Mouse (Mus musculus): ENCODE data around the gene Hps4. TPM values are rescaled to one million over a fixed set of nuclear protein-coding genes. Genes with fewer than 3 reads are reported as not detected.

Gene Hps4
- polyA plus RNA-seq, 1 experiment from 2014 or later = 35.4 TPM

DNA sequence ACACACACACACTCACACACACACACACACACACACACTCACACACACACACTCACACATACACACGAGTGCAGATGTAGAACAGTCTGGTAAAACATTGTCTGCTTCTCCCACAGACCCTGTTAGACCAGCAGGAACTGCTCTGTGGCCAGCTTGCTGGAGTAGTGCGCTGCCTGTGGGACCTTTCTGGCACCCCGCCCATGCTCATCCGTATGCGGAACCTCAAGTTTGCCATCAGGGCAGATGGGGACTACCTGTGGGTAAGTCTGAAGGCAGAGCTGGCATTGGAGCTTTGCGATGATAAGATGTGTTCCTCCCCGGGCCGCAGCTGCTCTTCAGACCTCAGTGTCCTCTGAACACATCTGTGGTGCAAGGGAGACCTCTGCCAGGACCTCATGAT lies 6.3 kb downstream of the Hps4 start:
- no peaks in the 10 kb centered on the region for H3K27me3 ChIP-seq (ENCODE audit: control insufficient read depth, insufficient read depth, low read length)
- H3K9ac ChIP-seq (ENCODE audit: low read depth, low read length) = no peak overlapping the region
- no peak overlapping the region for H3K4me3 ChIP-seq (ENCODE audit: low read length)
- no peak overlapping the region for H3K27ac ChIP-seq (ENCODE audit: low read depth, low read length)
- H3K4me1 ChIP-seq (ENCODE audit: control insufficient read depth, insufficient read depth, low read length) = no peaks in the 10 kb centered on the region
- H3K4me2 ChIP-seq (replicated peaks; ENCODE audit: low read depth, low read length) = no peak overlapping the region
- no peaks in the 10 kb centered on the region for H3K9me3 ChIP-seq (ENCODE audit: control insufficient read depth, low read length)
- H3K36me3 ChIP-seq (ENCODE audit: control insufficient read depth, insufficient read depth, low read length) = peaks cover 34% of the 10 kb centered on the region
- no peak for ATAC-seq (ENCODE audit: low FRiP score, low TSS enrichment)
- 92% methylated on average over 8 of the region's 8 CpGs for WGBS

DNA sequence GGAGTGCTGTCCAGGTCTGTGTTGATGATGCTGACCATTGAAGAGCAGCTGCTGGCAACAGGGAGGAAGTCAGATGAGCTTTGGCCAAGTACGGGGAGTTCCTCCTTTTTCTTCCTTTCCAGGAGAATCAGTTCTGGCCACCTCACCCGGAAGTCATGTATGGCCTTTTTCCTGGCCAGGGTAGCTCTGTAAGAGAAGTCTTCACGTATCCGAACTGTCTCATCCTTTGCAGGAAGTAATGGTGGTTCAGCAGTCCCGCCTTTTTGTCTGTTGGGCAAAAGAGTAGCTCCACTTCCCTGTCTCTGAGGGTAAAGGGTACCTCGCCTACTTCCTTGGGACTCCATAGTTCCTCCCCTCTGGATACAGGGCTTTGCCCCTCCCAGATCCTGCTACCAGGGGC lies 12.6 kb downstream of the Hps4 start:
- H3K27me3 ChIP-seq (ENCODE audit: control insufficient read depth, insufficient read depth, low read length) = no peaks in the 10 kb centered on the region
- H3K9me3 ChIP-seq (ENCODE audit: control insufficient read depth, low read length) = no peaks in the 10 kb centered on the region
- H3K4me1 ChIP-seq (ENCODE audit: control insufficient read depth, insufficient read depth, low read length) = no peaks in the 10 kb centered on the region
- H3K4me3 ChIP-seq (ENCODE audit: low read length) = no peak overlapping the region
- no peak overlapping the region for H3K4me2 ChIP-seq (replicated peaks; ENCODE audit: low read depth, low read length)
- no peak for ATAC-seq (ENCODE audit: low FRiP score, low TSS enrichment)
- WGBS = 81% methylated on average over 6 of the region's 6 CpGs
- H3K36me3 ChIP-seq (ENCODE audit: control insufficient read depth, insufficient read depth, low read length) = peaks cover 36% of the 10 kb centered on the region
- H3K9ac ChIP-seq (ENCODE audit: low read depth, low read length) = no peak overlapping the region
- H3K27ac ChIP-seq (ENCODE audit: low read depth, low read length) = no peak overlapping the region

DNA sequence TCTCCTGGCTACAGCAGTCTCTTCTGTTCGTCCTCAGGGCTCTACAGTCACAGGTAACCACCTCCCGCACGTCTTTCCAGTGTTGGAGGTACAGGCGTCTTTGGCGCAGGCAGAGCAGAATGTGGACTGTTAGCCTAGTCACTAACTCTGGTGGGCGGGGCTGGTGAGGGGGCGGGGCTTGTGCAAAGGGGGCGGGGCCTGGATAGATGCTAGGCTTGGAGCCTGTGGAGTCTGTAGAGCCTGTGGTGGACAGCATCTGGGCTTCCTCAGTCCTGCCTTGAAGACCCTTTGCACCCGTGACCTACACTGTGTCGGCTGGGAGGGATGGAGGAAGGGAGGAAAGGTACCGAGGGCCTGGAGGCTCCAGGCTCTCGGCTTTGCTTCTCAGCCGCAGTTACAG lies 13.0 kb downstream of the Hps4 start, which contains the start of gene Gm6583:
TSS of gene Gm6583 (minus strand) at position 124 of the 400 bp plus-strand sequence.
- Histone ChIP-seq H3K36me3 (ENCODE audit: control insufficient read depth, insufficient read depth, low read length) (peaks cover 35% of the 10 kb centered on the region; the same call in 1 of the 2 replicates), H3K4me1 (ENCODE audit: control insufficient read depth, insufficient read depth, low read length) (no peaks in the 10 kb centered on the region), H3K27ac (ENCODE audit: low read depth, low read length) (no peak within 1 kb of the TSS), H3K27me3 (ENCODE audit: control insufficient read depth, insufficient read depth, low read length) (no peaks in the 10 kb centered on the region), H3K9ac (ENCODE audit: low read depth, low read length) (no peak within 1 kb of the TSS), H3K9me3 (ENCODE audit: control insufficient read depth, low read length) (no peaks in the 10 kb centered on the region), H3K4me3 (ENCODE audit: low read length) (no peak within 1 kb of the TSS), H3K4me2 (replicated peaks; ENCODE audit: low read depth, low read length) (no peak within 1 kb of the TSS)
- 64% methylated on average over 13 of the region's 13 CpGs for WGBS
- ATAC-seq (ENCODE audit: low FRiP score, low TSS enrichment) = no peak

- 87% methylated on average over 9 of the region's 9 CpGs for WGBS
- H3K9me3 ChIP-seq (ENCODE audit: control insufficient read depth, low read length) = no peaks in the 10 kb centered on the region
- H3K9ac ChIP-seq (ENCODE audit: low read depth, low read length) = no peak overlapping the region
- H3K4me2 ChIP-seq (replicated peaks; ENCODE audit: low read depth, low read length) = no peak overlapping the region
- no peak overlapping the region for H3K4me3 ChIP-seq (ENCODE audit: low read length)
- H3K4me1 ChIP-seq (ENCODE audit: control insufficient read depth, insufficient read depth, low read length) = no peaks in the 10 kb centered on the region
- H3K27me3 ChIP-seq (ENCODE audit: control insufficient read depth, insufficient read depth, low read length) = no peaks in the 10 kb centered on the region
- H3K27ac ChIP-seq (ENCODE audit: low read depth, low read length) = no peak overlapping the region
- H3K36me3 ChIP-seq (ENCODE audit: control insufficient read depth, insufficient read depth, low read length) = peaks cover 35% of the 10 kb centered on the region; the same call in 1 of the 2 replicates
- no peak for ATAC-seq (ENCODE audit: low FRiP score, low TSS enrichment)
These were observed 13.4 kb downstream of the Hps4 start for GRCm38 (mm10) chr5:112356322-112356721.

DNA sequence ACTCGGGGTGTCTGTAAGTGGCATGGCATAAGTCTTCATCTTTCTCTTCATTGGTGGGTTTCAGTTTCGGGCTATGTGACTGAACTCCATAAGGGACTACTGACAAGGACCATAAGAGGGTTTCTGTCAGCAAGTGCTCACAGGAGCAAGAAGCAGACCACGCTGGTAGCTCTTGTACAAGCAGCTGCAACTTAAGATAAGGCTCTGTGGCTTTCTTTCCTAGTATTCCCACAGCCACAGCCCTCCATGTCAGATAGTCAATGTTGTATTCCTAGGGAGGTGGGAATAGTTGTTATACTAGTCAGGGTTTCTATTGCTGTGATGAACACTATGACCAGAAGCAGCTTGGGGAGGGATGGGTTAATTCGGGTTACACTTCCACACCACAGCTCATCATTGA lies 16.6 kb downstream of the Hps4 start:
- Histone ChIP-seq H3K27me3 (ENCODE audit: control insufficient read depth, insufficient read depth, low read length) (no peaks in the 10 kb centered on the region), H3K9me3 (ENCODE audit: control insufficient read depth, low read length) (no peaks in the 10 kb centered on the region), H3K4me3 (ENCODE audit: low read length) (no peak overlapping the region), H3K36me3 (ENCODE audit: control insufficient read depth, insufficient read depth, low read length) (peaks cover 32% of the 10 kb centered on the region; the same call in 1 of the 2 replicates), H3K4me1 (ENCODE audit: control insufficient read depth, insufficient read depth, low read length) (no peaks in the 10 kb centered on the region), H3K27ac (ENCODE audit: low read depth, low read length) (no peak overlapping the region), H3K4me2 (replicated peaks; ENCODE audit: low read depth, low read length) (no peak overlapping the region), H3K9ac (ENCODE audit: low read depth, low read length) (no peak overlapping the region)
- WGBS = 94% methylated on average over 4 of the region's 4 CpGs
- ATAC-seq (ENCODE audit: low FRiP score, low TSS enrichment) = no peak

DNA sequence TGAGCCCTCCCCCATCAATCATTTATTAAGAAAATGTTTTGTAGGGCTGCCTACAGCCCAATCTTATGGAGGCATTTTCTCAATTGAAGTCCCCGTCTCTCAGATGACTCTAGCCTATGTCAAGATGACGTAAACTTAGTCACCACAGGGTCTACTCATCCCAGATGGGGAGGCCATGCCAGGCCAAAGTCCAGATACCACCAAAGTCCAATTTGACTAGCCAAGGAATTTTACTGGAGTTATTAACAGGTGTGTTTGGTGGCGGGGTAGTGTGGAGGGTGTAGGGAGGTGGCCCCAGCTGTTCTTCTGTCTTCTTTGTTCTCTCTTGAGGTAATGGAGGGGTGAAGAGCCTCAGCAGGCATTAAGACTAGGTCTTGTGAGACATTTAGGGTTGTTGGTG lies 17.2 kb downstream of the Hps4 start:
- no peak for ATAC-seq (ENCODE audit: low FRiP score, low TSS enrichment)
- H3K4me3 ChIP-seq (ENCODE audit: low read length) = no peak overlapping the region
- no peak overlapping the region for H3K4me2 ChIP-seq (replicated peaks; ENCODE audit: low read depth, low read length)
- 89% methylated on average over 3 of the region's 3 CpGs for WGBS
- no peak overlapping the region for H3K9ac ChIP-seq (ENCODE audit: low read depth, low read length)
- H3K9me3 ChIP-seq (ENCODE audit: control insufficient read depth, low read length) = no peaks in the 10 kb centered on the region
- H3K27ac ChIP-seq (ENCODE audit: low read depth, low read length) = no peak overlapping the region
- no peaks in the 10 kb centered on the region for H3K4me1 ChIP-seq (ENCODE audit: control insufficient read depth, insufficient read depth, low read length)
- H3K27me3 ChIP-seq (ENCODE audit: control insufficient read depth, insufficient read depth, low read length) = no peaks in the 10 kb centered on the region
- H3K36me3 ChIP-seq (ENCODE audit: control insufficient read depth, insufficient read depth, low read length) = peaks cover 33% of the 10 kb centered on the region

- H3K9ac ChIP-seq (ENCODE audit: low read depth, low read length) = no peak overlapping the region
- H3K4me2 ChIP-seq (replicated peaks; ENCODE audit: low read depth, low read length) = no peak overlapping the region
- H3K27me3 ChIP-seq (ENCODE audit: control insufficient read depth, insufficient read depth, low read length) = no peaks in the 10 kb centered on the region
- no peak overlapping the region for H3K27ac ChIP-seq (ENCODE audit: low read depth, low read length)
- no peak overlapping the region for H3K4me3 ChIP-seq (ENCODE audit: low read length)
- 61% methylated on average over 10 of the region's 10 CpGs for WGBS
- no peak for ATAC-seq (ENCODE audit: low FRiP score, low TSS enrichment)
- H3K36me3 ChIP-seq (ENCODE audit: control insufficient read depth, insufficient read depth, low read length) = peaks cover 41% of the 10 kb centered on the region
- no peaks in the 10 kb centered on the region for H3K9me3 ChIP-seq (ENCODE audit: control insufficient read depth, low read length)
- no peaks in the 10 kb centered on the region for H3K4me1 ChIP-seq (ENCODE audit: control insufficient read depth, insufficient read depth, low read length)
These were observed 21.4 kb downstream of the Hps4 start for GRCm38 (mm10) chr5:112364184-112364797.

- H3K36me3 ChIP-seq (ENCODE audit: control insufficient read depth, insufficient read depth, low read length) = peaks cover 62% of the 10 kb centered on the region
- no peak overlapping the region for H3K27ac ChIP-seq (ENCODE audit: low read depth, low read length)
- no peaks in the 10 kb centered on the region for H3K27me3 ChIP-seq (ENCODE audit: control insufficient read depth, insufficient read depth, low read length)
- H3K4me1 ChIP-seq (ENCODE audit: control insufficient read depth, insufficient read depth, low read length) = no peaks in the 10 kb centered on the region
- H3K9ac ChIP-seq (ENCODE audit: low read depth, low read length) = no peak overlapping the region
- no peak for ATAC-seq (ENCODE audit: low FRiP score, low TSS enrichment)
- H3K9me3 ChIP-seq (ENCODE audit: control insufficient read depth, low read length) = no peaks in the 10 kb centered on the region
- no peak overlapping the region for H3K4me3 ChIP-seq (ENCODE audit: low read length)
- WGBS = 96% methylated on average over 6 of the region's 6 CpGs
- H3K4me2 ChIP-seq (replicated peaks; ENCODE audit: low read depth, low read length) = no peak overlapping the region
These were observed 24.0 kb downstream of the Hps4 start for GRCm38 (mm10) chr5:112366879-112367278.

GRCm38 (mm10) chr5:112367338-112367737 lies 24.5 kb downstream of the Hps4 start:
- WGBS = 90% methylated on average over 4 of the region's 4 CpGs
- no peaks in the 10 kb centered on the region for H3K4me1 ChIP-seq (ENCODE audit: control insufficient read depth, insufficient read depth, low read length)
- H3K27me3 ChIP-seq (ENCODE audit: control insufficient read depth, insufficient read depth, low read length) = no peaks in the 10 kb centered on the region
- ATAC-seq (ENCODE audit: low FRiP score, low TSS enrichment) = no peak
- H3K9me3 ChIP-seq (ENCODE audit: control insufficient read depth, low read length) = no peaks in the 10 kb centered on the region
- H3K9ac ChIP-seq (ENCODE audit: low read depth, low read length) = no peak overlapping the region
- H3K27ac ChIP-seq (ENCODE audit: low read depth, low read length) = no peak overlapping the region
- no peak overlapping the region for H3K4me3 ChIP-seq (ENCODE audit: low read length)
- peaks cover 66% of the 10 kb centered on the region for H3K36me3 ChIP-seq (ENCODE audit: control insufficient read depth, insufficient read depth, low read length)
- no peak overlapping the region for H3K4me2 ChIP-seq (replicated peaks; ENCODE audit: low read depth, low read length)

All from kidney, embryonic 14.5 days (tissue).